Mouse (Mus musculus) c-Kit-positive CD71-positive TER-119-negative erythroid progenitor cells, embryonic 14.5 days (primary cell): ENCODE measurements around the gene Slc4a4.

Experiments
- DNase-seq: peaks from one replicate; pipeline ENCODE4 v3.0.0-alpha.2; 2013; ENCODE audit warnings: low read depth

Slc4a4 gene

DNA sequence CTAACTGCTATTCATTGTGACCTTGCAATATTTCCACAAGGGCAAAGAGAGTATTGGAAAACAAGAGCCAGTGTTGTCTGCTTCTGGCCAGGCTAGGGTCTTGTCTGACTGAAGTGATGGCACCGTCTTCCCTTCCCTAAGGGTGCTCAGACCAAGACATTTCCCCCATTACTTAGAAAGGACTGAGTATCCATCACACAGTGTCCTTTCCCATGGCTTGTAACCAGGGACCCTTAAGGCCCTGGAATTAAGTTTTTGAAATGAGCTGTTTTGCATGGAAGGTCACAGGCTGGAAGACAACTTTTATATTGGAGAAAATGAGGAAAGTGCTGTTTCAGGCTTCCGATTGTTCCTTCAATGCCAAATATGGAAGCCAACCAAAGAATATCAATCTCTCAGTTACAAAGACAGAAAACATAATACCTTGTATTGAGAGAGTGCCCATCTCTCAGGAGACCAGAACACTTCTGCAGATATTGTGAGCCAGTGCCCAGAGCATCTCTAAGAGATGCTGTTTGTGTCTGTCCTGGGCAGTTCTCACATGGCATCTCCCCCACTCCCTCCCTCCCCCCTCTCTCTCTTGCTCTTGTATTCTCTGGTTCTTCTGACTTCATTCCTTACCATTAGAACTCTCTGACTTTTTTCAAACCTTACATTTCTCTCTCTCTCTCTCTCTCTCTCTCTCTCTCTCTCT is 284.6 kb downstream of the Slc4a4 start:
- no peak for DNase-seq

DNA sequence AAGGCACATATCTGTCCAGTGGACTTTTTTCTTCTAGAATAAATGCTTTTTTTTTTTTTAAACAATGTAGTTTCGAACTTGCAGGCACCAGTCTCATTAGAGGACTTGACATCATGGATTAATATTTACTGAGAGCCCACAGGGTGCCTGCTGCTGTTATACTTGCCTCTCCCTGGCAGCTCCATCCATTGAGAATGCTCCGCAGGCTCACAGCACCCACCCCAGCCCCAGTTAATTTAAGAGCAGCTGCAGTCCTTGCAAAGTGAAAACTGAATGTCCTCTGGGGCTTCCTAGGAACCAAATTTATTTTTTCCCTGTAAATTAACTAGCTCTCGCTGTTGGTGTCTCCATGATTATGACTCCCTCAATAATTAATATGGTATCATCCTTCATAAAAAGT is 303.4 kb downstream of the Slc4a4 start:
- no peak for DNase-seq

DNA sequence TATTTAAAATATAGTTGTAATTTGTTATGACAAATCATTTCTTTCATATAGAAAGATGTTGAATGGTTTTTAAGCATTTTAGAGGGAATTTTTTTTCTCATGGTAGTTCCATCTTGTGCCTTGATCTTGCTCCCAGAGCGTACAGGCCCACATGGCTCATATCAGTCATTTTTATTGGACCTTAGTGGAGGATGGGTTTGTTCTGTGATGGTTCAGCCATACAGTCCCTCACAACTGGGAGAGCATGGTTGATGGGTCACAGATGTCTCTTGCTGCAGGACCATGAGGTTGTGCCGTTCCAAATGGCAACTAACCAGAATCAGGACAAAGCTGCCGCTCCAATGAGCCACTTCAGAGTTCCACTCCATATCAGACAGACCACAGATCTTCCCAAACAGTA is 308.0 kb downstream of the Slc4a4 start:
- DNase-seq = no peak

DNA sequence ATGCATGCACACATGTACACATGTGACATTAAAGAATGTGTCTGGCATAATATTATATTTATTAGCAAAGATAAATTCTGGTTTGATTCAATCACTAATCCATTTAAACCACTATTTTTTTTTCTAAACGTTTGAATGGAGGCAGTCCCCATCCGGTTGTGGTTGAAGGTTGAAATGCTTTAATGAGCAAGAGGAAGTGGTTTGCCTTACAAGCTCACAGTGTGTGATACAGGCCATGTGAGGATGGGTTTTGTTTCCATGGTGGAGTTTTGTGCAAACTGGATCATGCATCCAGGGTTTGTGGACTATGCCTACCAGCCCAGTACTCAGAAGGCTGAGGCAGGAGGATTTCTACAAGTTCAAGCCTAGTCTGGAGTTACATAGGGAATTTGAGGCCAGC is 311.9 kb downstream of the Slc4a4 start:
- no peak for DNase-seq

DNA sequence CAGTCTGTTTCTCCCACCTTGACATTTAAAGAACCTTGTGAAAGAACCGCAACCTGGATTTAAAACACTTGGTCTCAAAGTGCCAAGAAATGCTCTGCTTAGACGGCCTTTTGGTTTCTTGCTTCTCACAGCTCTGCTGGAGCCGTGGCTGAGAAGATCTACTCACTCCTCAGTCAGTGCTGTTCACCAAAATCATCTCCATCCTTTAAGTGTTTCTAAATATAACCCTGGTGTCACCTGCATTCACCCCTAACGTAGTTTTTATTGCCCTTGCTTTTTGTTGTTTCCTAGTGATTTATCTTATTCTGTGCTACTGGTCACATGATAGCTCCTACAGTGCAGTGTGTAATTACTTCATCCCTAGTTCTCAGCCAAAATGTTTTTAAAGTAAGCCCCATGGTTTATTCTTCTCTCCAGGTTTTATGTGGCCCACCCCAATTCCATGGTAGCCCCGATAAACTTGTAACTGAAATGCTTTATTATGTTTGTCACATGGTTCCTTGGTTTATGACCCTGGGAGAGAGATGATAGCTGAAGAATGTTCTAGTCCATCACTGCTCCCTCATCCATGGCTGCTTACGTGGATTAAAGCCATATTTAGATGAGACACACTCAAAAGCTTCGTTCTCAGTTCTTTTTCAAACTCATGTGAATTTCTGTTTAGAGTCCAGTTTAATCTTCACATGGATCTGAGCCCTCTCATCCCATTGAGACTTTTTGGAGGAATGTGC is 323.5 kb downstream of the Slc4a4 start:
- DNase-seq = no peak

DNA sequence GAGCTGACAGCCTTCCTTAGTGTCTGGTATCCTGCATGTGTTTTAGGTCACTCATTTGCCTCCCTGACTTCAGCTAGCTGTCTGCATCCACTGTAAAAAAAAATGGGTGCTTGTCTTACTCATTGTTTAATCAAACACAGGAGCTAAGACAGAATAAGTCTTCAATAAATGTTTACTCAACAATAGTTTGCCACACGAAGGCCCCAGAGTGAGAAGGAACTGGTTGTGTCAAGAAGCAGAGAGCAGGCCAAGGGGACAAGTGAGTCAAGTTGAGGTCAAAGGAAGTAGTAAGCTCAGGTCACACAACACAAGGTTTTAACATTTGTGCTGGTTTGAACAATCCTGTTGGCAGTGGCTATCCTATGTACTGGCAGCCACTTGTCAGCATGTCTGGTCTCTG is 324.4 kb downstream of the Slc4a4 start:
- no peak for DNase-seq

DNA sequence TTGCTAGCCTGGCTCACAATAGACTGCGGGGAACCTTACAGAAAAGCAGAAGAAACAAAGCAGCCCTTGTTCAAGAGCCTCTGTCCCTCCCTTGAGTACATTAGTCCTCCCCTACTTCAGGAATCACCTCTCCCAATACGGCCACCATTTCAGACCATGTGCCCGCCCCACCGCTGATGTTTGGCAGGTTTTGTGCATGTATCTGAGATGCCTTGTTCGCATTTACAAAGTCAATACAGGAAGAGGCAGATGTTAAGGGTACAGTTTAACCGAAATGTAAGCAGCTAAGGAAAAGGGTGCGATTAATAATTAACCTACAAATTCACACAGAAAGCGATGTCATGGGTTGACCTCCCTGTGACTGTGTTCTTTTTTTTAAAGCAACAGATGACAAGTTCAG is 331.6 kb downstream of the Slc4a4 start:
- no peak for DNase-seq

DNA sequence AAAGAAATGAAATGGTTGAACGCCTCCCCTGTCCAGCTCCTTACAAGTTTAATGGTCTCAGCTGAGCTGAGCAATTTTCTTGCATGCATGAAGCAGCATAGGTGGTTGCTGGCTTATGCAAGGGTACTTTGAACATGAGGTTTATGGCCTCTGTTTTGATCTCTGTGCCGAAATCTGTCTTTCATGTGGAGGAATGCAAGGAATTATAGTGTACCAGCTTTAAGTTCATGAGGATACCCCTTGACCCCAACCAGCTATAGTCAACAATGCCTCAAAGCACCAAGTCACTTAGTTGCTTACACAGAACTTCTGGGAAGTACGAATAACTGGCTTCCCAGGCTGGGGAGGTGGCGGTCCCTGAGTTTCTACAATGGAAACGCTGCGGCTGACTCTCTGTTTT is 332.1 kb downstream of the Slc4a4 start:
- no peak for DNase-seq

DNA sequence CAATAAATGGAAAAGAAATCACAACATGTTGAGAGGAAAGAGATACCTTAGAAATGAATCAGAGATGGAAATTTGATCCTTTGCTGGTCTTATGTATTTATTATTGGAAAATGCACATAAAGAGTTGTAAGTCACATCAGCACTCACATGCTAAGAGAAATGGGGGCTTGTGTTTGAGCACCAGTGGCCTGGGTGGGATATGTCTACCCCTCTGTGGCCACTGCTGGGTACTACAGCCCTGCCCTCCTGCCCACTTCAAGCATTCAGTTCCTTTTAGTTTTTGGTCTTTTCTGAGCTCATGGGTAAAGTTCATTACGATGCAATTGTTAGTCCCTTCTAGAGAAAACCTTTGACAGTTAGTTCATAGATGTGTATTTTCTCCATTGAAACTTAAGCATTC is 335.0 kb downstream of the Slc4a4 start:
- no peak for DNase-seq

DNA sequence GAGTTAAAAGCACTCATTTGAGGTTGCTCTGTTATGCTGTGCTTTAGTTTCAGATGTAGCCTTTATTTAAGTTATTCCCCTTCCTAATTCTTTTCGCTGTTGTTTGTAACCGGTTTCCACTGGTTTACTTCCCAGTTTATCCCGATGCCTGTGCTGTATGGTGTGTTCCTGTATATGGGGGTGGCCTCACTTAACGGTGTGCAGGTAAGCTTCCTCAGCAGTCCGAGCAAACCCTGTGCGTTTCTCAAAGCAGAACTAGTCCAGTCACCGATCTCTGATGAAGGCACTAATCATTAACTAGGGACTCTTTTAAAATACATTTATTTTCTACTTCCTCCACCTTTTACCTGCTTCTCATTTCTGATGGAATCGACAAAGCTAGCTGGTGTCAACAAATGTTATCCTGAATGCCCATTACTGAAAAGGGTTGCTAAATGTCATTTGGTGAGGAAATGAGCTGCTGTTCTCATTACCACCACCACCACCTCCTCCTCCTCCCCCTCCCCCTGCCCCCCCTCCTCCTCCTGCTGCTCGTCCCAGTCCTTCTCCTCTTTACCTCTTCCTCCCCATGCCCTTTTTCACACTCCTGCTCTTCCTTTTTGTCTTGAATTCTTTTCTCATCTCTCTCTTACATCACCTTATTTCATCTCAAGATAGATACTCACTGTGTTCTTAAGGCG is 336.6 kb downstream of the Slc4a4 start:
- DNase-seq = no peak

DNA sequence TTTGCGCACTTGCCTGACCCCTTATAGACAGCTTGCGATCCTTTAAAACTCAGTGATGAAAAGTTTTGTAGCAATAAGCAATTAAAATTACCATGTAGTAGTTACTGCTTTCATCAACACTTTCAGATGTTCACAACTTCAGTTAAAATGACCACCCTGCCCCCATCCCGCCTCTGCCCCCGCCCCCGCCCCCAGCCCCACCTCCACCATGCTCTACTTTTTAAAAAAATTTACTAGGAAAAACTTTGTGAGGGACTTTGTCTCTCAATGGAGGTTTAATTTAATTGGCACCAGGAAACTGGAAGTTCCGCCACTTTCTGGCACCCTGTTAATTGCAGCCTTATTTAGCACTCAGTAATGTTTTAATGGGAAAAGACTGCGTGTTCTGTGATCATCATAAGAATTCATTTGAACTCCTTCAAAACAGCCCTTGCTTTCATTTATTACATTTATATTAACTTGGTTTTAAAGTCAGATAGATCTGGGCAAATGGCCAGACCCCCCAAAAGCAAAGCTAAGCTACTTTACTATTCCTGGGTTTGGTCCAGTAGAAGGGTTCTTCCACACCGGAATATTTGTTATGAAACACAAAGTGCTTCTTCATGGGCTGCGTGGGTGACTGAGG is 337.2 kb downstream of the Slc4a4 start:
- no peak for DNase-seq

DNA sequence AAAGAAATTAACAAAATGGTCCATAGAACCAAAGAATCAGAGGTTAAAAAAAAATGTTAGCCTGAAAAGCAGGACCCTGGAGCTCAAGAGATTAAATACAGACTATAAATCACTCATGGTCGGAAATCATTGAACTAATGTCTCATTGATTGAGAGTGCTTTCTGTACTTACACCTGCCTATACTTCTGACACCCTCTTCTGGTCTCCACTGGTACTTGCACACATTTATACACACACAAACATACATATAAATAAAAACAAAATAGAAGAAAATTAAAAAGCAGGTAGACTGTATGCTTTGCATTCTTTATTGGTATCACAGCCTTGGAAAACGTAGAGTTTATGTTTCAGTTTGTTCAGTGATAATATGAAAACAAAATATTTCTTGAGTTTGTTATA is 341.3 kb downstream of the Slc4a4 start:
- DNase-seq = no peak

DNA sequence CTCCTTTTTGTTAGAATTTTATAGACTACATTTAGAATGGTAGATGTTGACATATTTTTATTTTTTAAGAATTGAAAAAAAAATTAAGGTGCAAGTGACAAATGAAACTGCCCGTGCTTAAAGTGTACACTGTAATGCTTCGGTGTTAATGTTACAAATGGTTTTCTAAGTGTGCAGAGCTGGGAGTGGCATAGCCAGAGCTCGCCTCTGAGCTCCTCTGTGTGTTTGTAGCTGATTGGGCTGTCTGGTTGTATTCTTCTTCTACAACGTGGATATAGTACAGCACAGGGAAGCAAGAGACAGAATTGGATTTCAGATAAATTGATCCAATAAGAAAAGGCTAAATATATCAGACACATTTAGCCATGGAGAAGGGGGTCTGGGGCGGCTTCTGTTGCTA is 343.0 kb downstream of the Slc4a4 start:
- no peak for DNase-seq

DNA sequence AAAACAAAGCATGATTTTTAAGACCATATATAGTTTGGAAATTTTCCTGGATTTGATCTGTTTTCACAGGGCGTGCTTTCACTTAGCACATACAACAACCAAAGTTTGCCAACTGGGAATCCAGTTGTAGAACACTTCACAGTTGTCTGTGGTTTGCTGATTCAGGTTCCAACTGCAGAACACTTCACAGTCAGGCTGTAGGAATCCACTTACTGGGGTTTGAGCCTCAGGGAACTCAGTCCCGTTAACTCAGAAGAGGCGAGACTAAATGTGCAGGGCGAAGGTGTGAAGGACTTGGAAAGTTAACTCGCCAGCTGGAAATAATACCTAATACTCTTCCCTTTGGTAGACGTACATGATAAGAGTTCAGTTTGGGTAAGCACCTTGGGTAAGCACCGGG is 345.7 kb downstream of the Slc4a4 start:
- no peak for DNase-seq

DNA sequence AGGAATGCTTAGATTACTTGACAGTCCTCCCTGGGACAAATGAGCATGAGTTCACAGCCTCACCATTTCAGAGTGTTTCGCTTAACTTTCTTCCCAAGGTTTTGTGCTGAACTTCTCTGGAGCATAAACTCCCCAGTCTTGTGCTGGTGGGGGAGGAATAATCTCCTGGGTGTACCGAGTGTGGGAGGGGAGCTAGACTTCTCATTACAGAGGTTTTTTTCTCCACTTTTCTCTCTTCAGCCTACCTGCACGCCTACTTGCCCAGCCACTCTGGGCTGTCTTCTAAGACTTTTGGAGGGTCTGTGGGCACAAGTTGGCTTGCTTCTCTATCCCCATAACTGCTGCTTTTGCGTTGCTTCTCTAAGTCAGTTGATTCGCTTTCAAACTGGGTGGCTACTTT is 365.2 kb downstream of the Slc4a4 start:
- no peak for DNase-seq

DNA sequence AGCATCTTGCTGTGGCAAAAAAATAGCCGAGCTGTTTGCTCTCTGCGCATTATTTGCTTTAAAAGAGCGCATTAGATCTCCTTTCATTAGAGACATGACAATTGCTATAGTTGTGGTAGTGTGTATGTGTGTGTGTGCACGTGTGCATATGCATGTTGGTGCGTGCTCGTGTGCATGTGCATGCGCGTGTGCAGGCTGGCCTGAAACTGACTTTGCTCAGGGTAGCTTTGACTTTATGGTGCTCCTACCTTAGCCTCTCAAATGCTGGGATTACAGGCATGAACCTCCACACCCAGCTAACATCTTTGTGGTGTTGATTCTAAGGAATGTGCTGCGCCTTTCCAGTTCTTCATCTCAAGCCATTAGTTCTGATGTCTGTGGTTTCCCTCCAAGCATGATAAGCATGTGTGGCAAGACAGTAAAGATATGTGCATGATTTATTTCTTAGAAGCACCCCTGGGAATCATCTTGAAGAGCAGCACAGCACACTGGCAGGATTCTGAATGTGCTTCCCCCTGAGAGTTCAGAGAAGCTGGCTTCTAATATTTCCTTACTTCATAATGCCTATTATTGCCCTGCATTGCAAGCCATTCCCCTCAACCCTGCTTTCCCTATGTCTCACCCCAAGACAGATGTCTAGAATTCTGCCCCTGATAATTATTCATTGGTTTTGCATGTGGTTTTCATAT is 373.3 kb downstream of the Slc4a4 start:
- no peak for DNase-seq

DNA sequence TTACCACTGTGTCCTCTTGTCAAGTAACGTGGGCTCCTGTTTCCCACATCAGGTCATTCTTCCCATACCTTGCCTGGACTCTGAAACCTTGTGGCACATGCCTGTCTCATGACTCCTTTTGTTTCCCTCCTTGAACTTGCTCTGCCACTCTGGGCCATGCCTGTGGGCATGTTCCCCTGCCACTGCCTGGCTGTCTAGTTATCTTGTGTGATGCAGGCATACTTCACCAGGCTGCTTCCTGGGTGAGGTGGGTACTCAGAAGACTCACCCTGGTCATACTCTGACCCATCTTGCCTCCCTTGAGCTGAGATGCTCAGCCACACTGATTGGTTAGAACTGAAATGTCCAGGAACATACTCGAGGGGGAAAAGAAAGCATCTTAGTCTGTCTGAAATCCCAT is 390.4 kb downstream of the Slc4a4 start:
- DNase-seq = no peak

DNA sequence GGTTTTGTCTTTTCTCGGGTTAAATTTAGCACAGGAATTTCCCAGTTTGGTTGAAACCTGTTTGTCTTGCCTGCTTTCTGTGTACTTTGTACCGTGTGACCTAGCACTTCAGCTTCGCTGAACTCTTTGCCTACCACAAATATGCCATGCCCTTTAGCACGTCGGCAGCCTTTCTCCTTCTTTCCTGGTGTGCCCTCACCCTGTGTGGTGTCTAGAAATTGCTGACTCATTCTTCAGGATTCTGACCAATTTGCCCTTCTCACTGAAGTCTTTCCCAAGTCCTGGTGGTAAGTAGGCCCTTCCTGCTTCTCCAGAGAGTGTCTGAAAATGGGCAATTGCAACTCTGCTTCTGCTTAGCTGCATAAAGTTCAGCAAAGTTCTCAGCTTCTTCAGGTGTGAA is 391.0 kb downstream of the Slc4a4 start:
- no peak for DNase-seq

DNA sequence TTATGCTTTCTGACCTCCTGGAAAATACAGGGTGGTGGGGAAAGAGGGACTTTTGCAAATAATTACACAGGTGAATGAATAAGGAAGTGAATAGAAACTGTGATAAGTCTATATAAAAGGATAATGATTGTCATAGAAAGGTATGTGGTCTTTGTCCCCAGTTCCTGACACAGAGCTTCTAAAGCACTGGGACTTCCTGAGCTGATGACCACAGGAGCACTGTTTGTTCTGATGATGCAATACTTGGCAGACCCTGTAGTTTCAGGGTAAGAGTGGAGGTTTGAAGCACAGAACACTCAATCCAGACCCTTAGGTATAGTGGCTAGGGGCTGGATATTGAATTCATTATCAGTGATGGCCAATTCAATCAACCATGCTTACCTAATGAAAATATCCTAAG is 391.7 kb downstream of the Slc4a4 start:
- DNase-seq = no peak

DNA sequence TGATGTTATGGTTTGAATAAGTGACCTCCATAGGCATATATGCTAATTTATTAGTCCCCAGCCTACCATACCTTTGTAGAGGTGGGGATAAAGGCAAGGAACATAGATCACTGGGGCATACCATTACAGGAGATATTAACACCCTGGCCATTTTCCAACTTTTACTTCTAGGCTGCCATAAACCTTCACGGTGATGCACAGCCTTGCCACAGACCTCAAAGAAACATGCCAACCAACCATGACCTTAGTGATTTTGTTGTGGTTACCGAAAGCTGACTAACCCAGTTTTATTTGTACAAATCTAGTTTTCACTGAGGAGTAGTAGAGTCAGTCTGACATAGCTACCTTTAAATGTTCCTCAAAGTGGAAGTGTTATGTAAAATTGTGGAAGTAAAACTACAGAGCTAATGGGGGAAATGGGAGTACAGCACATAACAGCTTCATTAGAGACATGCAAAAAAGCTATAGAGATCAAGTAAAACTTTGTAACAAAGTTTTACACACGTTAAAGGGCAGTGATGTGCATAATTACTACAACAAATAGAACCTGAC is 393.8 kb downstream of the Slc4a4 start:
- no peak for DNase-seq
